Mouse (Mus musculus) small intestine, adult 10 weeks (tissue): ENCODE measurements around the gene Rad54l2. TPM values are rescaled to one million over a fixed set of nuclear protein-coding genes. Genes with fewer than 3 reads are reported as not detected.

Experiments
- polyA plus RNA-seq: library from polyadenylated mRNA; stranded (reverse); fragments of 350-450 nt; fragmentation: Illumina TruSeq; extraction: RNeasy Lipid Tissue Mini Kit (QIAGEN cat#74804); gene quantifications from one replicate; pipeline ENCODE4 v1.2.3, GENCODE M21; 2014; ENCODE audit warnings: low replicate concordance

Gene Rad54l2
- 6.9 TPM for polyA plus RNA-seq

DNA sequence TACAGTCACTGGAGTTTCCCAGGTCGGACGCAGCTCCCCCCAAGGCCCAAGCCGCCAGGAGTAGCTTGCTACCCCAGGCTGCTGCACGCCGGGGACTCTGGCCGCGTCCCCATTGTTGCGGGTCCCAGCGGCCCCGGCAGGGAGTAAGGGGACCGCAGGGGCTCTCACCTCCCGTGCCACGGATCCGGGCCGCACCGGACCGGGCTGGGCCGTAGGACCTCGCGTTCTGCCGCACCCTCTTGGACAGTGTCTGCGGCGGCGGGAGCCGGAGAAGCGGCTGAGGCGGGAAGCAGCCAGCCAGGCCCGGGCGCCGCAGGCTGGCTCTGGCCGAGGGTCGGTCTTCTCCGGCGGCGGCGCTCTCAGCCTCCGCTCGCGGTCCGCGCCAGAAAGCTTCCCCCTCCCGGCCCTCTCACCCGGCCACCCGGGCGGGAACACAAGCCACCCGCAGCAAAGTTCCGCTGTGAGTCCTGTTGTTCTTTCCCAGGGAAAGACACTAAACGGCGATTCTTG is at the start of gene Rad54l2:
TSS of gene Rad54l2 (minus strand) at position 383 of the 510 bp plus-strand sequence.

GRCm38 (mm10) chr9:106821618-106822380 is 32.8 kb upstream of the Rad54l2 start, which contains the start of gene Dcaf1:
Gene Dcaf1, plus strand, starts transcription at chr9:106821874.

DNA sequence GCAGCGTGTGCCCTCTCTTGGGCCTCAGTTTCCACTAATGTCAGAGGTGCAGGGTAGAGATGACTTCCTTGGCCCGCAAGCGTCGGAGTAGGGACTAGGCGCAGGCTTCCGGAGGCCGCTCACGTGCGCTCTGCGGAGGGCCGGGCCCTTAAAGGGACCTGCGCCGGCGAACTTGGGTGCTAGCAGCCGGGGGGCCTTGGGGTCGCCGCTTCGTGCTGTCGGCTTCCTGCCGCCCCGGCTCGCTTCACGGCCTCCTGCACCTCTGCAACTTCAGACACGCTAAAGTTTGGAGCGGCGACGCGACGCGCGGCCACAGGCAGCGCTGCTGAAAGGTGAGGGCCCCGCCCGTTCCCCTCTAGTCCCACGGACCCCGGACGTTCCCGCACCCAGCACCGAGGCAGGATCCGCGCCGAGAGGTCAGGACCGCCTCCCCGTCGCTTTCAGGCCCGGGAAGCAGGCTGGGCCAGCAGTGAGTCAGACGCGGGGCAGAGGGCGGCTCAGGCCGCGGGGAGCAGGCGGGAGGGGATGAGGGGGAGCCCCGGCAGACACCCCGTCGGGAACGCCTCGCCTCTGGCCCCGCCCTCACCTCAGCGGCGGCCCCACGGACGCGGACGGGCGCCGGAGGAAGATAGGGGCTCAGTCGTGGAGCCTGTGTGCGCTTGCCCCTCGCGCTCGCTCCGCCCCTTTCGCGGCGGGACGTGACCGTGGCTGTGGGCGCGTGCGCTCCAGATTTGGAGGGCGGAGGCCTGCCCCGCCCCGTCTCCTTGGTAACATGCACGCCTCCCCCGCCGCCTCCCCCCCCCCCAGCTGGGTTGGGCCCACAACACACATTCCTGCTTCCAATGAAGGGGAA is 103.5 kb downstream of the Rad54l2 start, which contains the start of gene Tex264:
TSS of gene Tex264 (minus strand) at position 679 of the 853 bp plus-strand sequence.

DNA sequence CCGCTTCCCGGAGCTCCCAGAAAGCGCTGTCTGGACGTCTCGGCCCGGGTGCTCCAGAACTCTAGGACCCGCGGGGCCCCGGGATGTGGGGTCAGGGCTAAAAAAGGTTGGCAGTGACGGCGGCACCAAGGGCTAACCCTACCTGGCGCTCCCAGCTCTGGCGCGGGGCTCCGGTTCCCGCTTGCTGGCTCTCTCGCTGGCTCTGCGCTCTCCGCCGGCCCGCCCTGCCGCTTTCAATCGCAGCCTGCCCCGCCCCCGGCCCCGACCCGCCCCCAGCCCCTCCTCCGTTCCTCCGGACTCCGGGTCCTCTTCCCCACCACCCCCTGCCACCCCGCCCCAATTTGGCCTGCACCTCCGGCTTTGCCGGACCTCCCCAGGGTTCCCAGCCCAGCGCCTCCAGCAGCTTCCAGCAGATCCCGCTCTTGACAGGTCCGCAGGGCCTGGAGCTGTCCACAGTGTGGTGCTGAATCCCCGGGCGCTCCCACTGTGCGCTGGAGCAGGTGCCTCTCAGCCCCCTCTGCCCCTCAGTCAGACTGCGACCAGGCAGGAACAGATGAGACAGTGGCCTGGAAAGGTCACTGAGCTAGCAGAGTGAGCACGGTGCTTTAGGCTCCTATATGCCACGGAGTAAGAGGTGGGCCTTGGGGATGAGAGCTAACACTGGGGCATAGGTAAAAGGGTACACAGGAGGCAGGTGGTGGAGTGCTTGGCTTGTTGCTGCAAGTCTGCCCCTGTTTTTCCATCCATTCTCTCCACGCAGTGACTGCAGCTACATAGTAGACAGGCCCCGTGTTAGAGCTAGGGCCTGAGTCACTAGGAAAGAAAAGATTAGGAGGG is 132.9 kb downstream of the Rad54l2 start, which contains the start of gene Grm2:
TSS of gene Grm2 (minus strand) at position 199 of the 837 bp plus-strand sequence.

Other genes starting within 250 kb of the Rad54l2 start
- 1.5 TPM for gene Iqcf3, start 227.6 kb downstream of the Rad54l2 start, polyA plus RNA-seq
- gene Iqcf4, start 218.2 kb downstream of the Rad54l2 start, polyA plus RNA-seq: not detected
- not detected for gene Iqcf6, start 162.6 kb downstream of the Rad54l2 start, polyA plus RNA-seq
- not detected for gene Grm2, start 133.1 kb downstream of the Rad54l2 start, polyA plus RNA-seq
- gene Tex264, start 103.3 kb downstream of the Rad54l2 start, polyA plus RNA-seq: 3.5 TPM
- gene Dcaf1, start 32.7 kb upstream of the Rad54l2 start, polyA plus RNA-seq: 13.0 TPM
- 8.1 TPM for gene Rbm15b, start 98.2 kb upstream of the Rad54l2 start, polyA plus RNA-seq
- 88.1 TPM for gene Manf, start 102.8 kb upstream of the Rad54l2 start, polyA plus RNA-seq